Mouse (Mus musculus) liver, adult 2 months (tissue): ENCODE data around the gene Sypl.

ENCODE experiments used
- CTCF ChIP-seq: fragments of 200-500 bp; IDR thresholded peaks from 2 replicates; pipeline ENCODE4 v1.5.1; 2011; ENCODE audit warnings: low read depth, low read length, control low read depth
- POLR2A ChIP-seq: fragments of 200-500 bp; IDR thresholded peaks from 2 replicates; pipeline ENCODE4 v1.6.1; 2011; ENCODE audit warnings: low read length, control low read depth; ENCODE audit not compliant: insufficient read depth; ENCODE audit errors: extremely low read depth

DNA sequence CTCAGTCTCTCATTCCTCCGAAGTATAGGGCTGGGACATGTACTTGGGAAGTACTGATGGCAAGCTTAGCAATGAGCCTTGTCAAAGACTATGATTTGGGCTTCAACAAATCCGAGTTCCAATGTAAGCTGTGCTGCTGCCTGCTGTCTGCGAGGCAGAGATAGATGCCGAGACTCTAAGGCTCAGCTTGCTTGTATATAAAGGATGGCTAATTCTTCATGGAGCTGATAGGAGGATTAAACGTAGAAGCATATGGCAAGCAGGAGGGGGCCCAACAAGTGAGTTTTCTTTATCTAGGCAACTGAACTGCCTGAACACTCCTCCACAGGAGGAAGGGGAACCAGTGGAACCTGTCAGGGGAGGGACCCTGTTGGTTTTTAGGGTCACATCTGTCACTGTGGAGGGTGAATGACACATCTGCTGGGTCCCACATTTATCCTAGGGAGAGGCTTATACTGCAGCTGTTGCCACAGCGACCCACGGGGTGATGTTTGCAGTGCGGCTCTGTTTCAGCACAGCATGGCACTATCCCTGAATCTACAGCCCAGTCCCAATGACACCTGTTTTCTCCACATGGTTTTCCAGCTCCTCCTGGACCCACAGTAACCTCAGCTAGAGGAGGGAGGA, 49.8 kb downstream of the Sypl start:
- TF ChIP-seq CTCF (no peak), POLR2A (no peak)
